Mouse (Mus musculus) lung, embryonic 14.5 days (tissue): ENCODE measurements around the gene Fam210b. TPM values are rescaled to one million over a fixed set of nuclear protein-coding genes. Genes with fewer than 3 reads are reported as not detected.

ENCODE experiments used
- ATAC-seq: fragments of 200-750 bp; cut with Nextera tagmentation; 2 replicates; pipeline ENCODE4 v1.8.0; 2017; ENCODE audit warnings: mild to moderate bottlenecking, moderate TSS enrichment, moderate library complexity; ENCODE audit not compliant: insufficient read depth
- DNase-seq: peaks from one replicate; pipeline ENCODE4 v3.0.0-alpha.2; 2015
- H3K27ac ChIP-seq: fragments of 300-500 bp; sonication (generic); 2 replicates; pipeline ENCODE4 v1.5.1; 2014; ENCODE audit warnings: low read depth, mild to moderate bottlenecking, moderate library complexity
- H3K27me3 ChIP-seq: fragments of 300-500 bp; sonication (generic); 2 replicates; pipeline ENCODE4 v1.6.1; 2014; ENCODE audit warnings: low read length, control low read depth; ENCODE audit not compliant: insufficient read depth
- H3K36me3 ChIP-seq: fragments of 300-500 bp; sonication (generic); 2 replicates; pipeline ENCODE4 v1.6.1; 2014; ENCODE audit warnings: control low read depth; ENCODE audit not compliant: insufficient read depth
- H3K4me1 ChIP-seq: fragments of 300-500 bp; sonication (generic); 2 replicates; pipeline ENCODE4 v1.6.1; 2014; ENCODE audit warnings: antibody characterized with exemption, control low read depth; ENCODE audit not compliant: insufficient read depth
- H3K4me2 ChIP-seq: fragments of 300-500 bp; sonication (generic); 2 replicates; pipeline ENCODE4 v1.6.1; 2014; ENCODE audit warnings: mild to moderate bottlenecking
- H3K4me3 ChIP-seq: fragments of 300-500 bp; sonication (generic); 2 replicates; pipeline ENCODE4 v1.5.1; 2014; ENCODE audit warnings: low read depth, low read length
- H3K9ac ChIP-seq: fragments of 300-500 bp; sonication (generic); 2 replicates; pipeline ENCODE4 v1.6.1; 2014
- H3K9me3 ChIP-seq: fragments of 300-500 bp; sonication (generic); 2 replicates; pipeline ENCODE4 v1.6.1; 2016; ENCODE audit warnings: low read depth, low read length, control low read depth
- CTCF ChIP-seq: IDR thresholded peaks from 2 replicates; pipeline ENCODE4 v1.5.1; 2016; ENCODE audit warnings: antibody characterized with exemption, low read depth
- WGBS: fragments of 180-500 bp; shearing (Covaris S2); extraction: QIAGEN DNeasy Blood & Tissue Kit; methylation state at CpG from one replicate; pipeline ENCODE4 v1.1.7; 2014; 5-methylcytosine and 5-hydroxymethylcytosine counted together
- polyA plus RNA-seq: library from polyadenylated mRNA; unstranded; fragments of >200 nt; fragmentation: Nextera tagmentation; extraction: Ambion mirVana; gene quantifications from 2 replicates; pipeline ENCODE4 v1.2.1, GENCODE M21; 2014

The Fam210b gene
- polyA plus RNA-seq, 1 experiment from 2014 or later: 31.0 TPM

DNA sequence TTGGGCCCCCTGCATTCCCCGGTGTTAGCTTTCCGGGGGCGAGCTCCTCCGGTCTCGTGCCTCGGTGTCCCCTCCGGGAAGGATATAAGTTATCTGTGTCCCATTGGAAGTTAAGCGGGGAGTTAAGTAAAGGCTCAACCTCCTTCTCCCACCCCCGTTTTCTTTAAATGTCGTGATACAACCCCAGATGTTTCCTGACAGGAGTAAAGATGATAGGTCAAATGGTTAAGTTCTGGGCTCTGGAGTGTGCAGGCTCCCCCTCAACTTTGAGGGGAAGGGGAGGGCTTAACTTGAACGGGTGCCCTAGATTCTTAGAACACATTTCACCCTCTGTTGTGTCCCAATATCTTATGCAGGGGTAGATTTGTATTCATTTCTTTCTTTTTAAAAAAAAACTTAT lies 25.9 kb downstream of the Fam210b start:
- Histone ChIP-seq H3K9me3 (no peaks in the 10 kb centered on the region), H3K4me1 (peaks cover 15% of the 10 kb centered on the region; the same call in 1 of the 2 replicates), H3K4me3 (peak overlapping the region; percentile 95), H3K27me3 (no peaks in the 10 kb centered on the region), H3K4me2 (peak overlapping the region; percentile 81), H3K36me3 (peaks cover 58% of the 10 kb centered on the region), H3K9ac (peak overlapping the region; percentile 92), H3K27ac (peak overlapping the region; percentile 78)
- DNase-seq (no peak), ATAC-seq (no peak)
- WGBS: 0% methylated on average over 11 of the region's 11 CpGs
- no peak for TF ChIP-seq CTCF

DNA sequence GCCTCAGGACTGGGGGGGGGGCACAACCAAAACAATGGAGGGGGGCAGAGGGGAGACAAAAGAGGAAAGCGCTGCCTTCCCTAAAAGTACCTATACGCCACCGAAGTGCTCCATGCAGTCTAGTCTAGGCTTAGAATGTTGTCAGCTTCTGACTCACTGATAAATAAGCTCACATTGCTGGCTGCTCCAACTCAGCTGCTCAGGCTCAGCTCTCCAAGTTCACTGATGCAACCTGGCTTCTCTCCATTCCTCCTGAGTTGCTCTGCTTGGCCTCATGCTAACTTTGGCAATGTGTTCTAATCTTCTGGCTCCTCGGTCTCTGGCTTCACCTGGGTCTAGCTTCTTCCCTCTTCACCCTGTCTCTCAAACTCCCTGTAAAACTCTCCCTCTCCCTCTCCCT lies 31.2 kb downstream of the Fam210b start:
- H3K4me2 ChIP-seq: no peak overlapping the region
- H3K36me3 ChIP-seq: peaks cover 89% of the 10 kb centered on the region
- no peaks in the 10 kb centered on the region for H3K27me3 ChIP-seq
- 80% methylated on average over 4 of the region's 4 CpGs for WGBS
- DNase-seq (no peak), ATAC-seq (no peak)
- no peak for TF ChIP-seq CTCF
- peaks cover 3% of the 10 kb centered on the region; the same call in 1 of the 2 replicates for H3K4me1 ChIP-seq
- no peaks in the 10 kb centered on the region for H3K9me3 ChIP-seq
- no peak overlapping the region for H3K27ac ChIP-seq
- H3K4me3 ChIP-seq: no peak overlapping the region
- no peak overlapping the region for H3K9ac ChIP-seq

DNA sequence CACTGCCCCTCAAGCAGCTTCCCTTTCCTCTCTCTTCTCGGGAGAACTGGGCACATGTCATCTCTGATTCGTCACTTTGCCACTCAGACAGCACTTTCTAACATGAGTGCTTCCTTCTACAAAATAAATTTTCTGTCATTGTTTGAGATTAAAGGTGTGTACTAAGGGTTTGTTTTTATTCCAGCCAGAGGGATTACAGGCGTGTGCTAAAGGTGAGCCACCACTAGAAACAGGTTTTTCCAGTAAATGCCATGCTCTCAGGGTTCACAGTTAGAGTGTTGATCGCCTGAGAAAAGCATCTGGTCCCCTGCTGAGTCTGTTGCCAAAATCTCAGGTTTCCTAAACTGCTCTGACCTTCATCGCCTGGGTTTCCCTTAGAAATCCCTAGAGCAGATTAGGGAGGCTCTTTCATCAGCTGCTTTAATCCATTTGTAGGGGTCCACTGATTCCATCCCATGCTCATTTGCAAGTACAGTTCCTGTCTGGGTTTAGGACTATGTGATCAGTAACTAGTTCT lies 31.7 kb downstream of the Fam210b start:
- H3K36me3 ChIP-seq: peaks cover 94% of the 10 kb centered on the region
- no peak overlapping the region for H3K9ac ChIP-seq
- ATAC-seq (no peak), DNase-seq (no peak)
- no peak for TF ChIP-seq CTCF
- no peaks in the 10 kb centered on the region for H3K4me1 ChIP-seq
- WGBS: 51% methylated on average over 5 of the region's 5 CpGs
- no peak overlapping the region for H3K4me2 ChIP-seq
- no peak overlapping the region for H3K27ac ChIP-seq
- H3K9me3 ChIP-seq: no peaks in the 10 kb centered on the region
- no peaks in the 10 kb centered on the region for H3K27me3 ChIP-seq
- no peak overlapping the region for H3K4me3 ChIP-seq

DNA sequence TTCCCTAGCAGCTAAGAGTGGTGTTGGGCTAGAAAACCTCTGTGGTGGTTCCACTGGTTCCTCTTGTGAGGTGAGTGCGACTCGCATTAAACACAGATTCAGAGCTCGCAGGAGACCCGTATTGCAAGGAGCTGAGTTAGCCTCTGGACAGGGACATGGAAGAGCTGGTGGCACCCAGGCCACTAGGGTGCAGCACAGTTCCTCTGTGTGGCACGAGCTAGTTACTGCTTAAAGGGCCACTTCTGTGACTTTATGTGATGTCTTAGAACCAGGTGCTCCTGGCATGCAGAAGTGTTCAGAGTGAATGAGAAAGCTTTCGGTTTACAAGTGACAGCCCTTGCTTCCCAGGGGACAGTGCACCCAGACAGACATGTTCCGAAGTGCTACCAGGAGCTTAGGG lies 33.0 kb downstream of the Fam210b start:
- peak; percentile 70 for TF ChIP-seq CTCF
- ATAC-seq (no peak), DNase-seq (peak; percentile 76)
- H3K27ac ChIP-seq: no peak overlapping the region
- peaks cover 88% of the 10 kb centered on the region for H3K36me3 ChIP-seq
- H3K9ac ChIP-seq: no peak overlapping the region
- no peak overlapping the region for H3K4me3 ChIP-seq
- H3K9me3 ChIP-seq: no peaks in the 10 kb centered on the region
- WGBS: 71% methylated on average over 7 of the region's 7 CpGs
- H3K4me1 ChIP-seq: no peaks in the 10 kb centered on the region
- H3K27me3 ChIP-seq: no peaks in the 10 kb centered on the region
- no peak overlapping the region for H3K4me2 ChIP-seq

DNA sequence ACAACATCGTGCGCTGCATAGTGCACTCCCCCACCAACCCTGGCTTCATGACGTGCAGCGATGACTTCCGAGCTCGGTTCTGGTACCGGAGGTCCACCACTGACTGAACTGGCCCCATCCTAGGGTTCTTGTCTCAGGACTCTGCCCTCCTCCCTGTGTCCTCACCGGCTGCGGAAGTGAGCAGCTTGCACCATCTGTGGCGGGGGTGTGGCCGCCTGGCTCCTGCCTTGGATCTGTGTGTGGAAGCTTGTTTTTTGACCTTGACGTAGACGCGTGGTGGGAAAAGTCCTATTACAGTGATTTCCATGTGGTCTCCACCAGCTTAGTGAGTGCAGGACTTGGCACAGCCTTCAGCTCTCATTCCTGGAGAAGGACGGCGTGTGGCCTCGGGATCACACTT lies 35.1 kb downstream of the Fam210b start:
- peaks cover 66% of the 10 kb centered on the region for H3K36me3 ChIP-seq
- ATAC-seq (no peak), DNase-seq (no peak)
- H3K27ac ChIP-seq: no peak overlapping the region
- no peaks in the 10 kb centered on the region for H3K27me3 ChIP-seq
- H3K9ac ChIP-seq: no peak overlapping the region
- H3K9me3 ChIP-seq: no peaks in the 10 kb centered on the region
- no peak for TF ChIP-seq CTCF
- H3K4me2 ChIP-seq: no peak overlapping the region
- no peak overlapping the region for H3K4me3 ChIP-seq
- no peaks in the 10 kb centered on the region for H3K4me1 ChIP-seq
- 92% methylated on average over 17 of the region's 17 CpGs for WGBS

GRCm38 (mm10) chr2:172381341-172381740 lies 36.0 kb downstream of the Fam210b start:
- no peak for TF ChIP-seq CTCF
- 87% methylated on average over 11 of the region's 11 CpGs for WGBS
- Histone ChIP-seq H3K36me3 (peaks cover 58% of the 10 kb centered on the region), H3K27ac (no peak overlapping the region), H3K9me3 (no peaks in the 10 kb centered on the region), H3K4me2 (no peak overlapping the region), H3K9ac (no peak overlapping the region), H3K4me1 (no peaks in the 10 kb centered on the region), H3K27me3 (no peaks in the 10 kb centered on the region), H3K4me3 (no peak overlapping the region)
- DNase-seq: no peak
- ATAC-seq: no peak

- ATAC-seq (no peak), DNase-seq (no peak)
- no peak overlapping the region for H3K27ac ChIP-seq
These were observed 36.5 kb downstream of the Fam210b start for GRCm38 (mm10) chr2:172381898-172382297.

GRCm38 (mm10) chr2:172384715-172385114 lies 39.4 kb downstream of the Fam210b start:
- DNase-seq (no peak), ATAC-seq (no peak)
- WGBS: 88% methylated on average over 3 of the region's 3 CpGs
- Histone ChIP-seq H3K9ac (no peak overlapping the region), H3K27ac (no peak overlapping the region), H3K27me3 (no peaks in the 10 kb centered on the region), H3K4me1 (no peaks in the 10 kb centered on the region), H3K4me3 (no peak overlapping the region), H3K4me2 (no peak overlapping the region), H3K9me3 (no peaks in the 10 kb centered on the region), H3K36me3 (peaks cover 24% of the 10 kb centered on the region)
- TF ChIP-seq CTCF: no peak

More at GRCm38 (mm10) chr2:172381898-172382297, 36.5 kb downstream of the Fam210b start:
- Histone ChIP-seq H3K9me3 (no peaks in the 10 kb centered on the region), H3K9ac (no peak overlapping the region), H3K27me3 (no peaks in the 10 kb centered on the region), H3K36me3 (peaks cover 52% of the 10 kb centered on the region), H3K4me1 (no peaks in the 10 kb centered on the region), H3K4me2 (no peak overlapping the region), H3K4me3 (no peak overlapping the region)
- no peak for TF ChIP-seq CTCF
- 75% methylated on average over 12 of the region's 12 CpGs for WGBS
